Mouse (Mus musculus): ENCODE measurements around the gene Dst. TPM values are rescaled to one million over a fixed set of nuclear protein-coding genes. Genes with fewer than 3 reads are reported as not detected.
A peak's percentile ranks its signal among the peaks of the same experiment; 100 is the strongest.

Dst gene
- total and polyA plus RNA-seq, 2 experiments from 2014 or later: 21.7 to 106 TPM

DNA sequence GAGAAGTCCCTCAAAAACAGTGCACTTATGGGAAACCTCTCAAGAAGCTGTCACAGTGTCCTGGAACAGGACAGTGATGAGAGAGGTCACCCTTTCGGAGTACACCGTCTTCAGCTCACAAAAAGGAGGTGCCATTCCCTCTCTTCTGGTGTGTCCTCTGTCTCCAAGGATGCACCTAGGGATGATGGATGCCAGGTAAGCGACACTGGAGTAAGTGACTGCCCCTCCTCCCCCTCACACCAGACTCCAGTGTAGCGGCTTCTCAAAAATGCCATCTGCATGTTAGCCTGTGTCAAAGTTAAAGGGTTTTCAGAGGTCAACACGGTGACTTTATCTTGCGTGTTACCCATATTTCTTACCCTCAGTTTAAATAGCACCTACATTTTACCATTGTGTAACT is 214.2 kb downstream of the Dst start:
- Histone ChIP-seq H3K4me3 (ENCODE audit: low read depth, low read length) (peak overlapping the region; percentile 49), H3K27ac (ENCODE audit: low read depth) (peak overlapping the region; percentile 92), H3K4me1 (ENCODE audit: control insufficient read depth, insufficient read depth) (peaks cover 43% of the 10 kb centered on the region)

DNA sequence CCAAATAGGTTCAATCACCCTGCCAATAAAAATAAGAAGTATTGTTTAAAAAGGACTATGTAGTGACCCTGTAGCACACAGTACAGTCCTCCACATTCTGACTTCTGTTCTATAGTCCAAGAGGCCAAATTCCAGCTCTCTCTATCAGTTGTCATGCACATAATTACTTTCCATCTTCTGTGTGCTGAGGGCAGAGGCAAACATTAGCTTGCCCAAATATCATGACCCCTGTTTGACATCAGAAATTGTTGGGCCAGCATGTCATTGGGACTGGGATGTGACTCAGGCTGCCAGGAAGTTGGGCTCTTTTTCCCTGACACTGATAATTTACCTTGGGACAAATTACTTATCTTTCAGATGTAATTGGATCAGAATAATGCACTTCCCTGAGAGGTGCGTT is 214.9 kb downstream of the Dst start:
- peaks cover 50% of the 10 kb centered on the region for H3K4me1 ChIP-seq (ENCODE audit: control insufficient read depth, insufficient read depth)
- no peak overlapping the region for H3K9ac ChIP-seq (replicated peaks; ENCODE audit: low read depth, low read length)
- DNase-seq (ENCODE audit: low spot score) (peak; percentile 66), ATAC-seq (ENCODE audit: insufficient read depth, low read depth) (peak; percentile 18)
- H3K27ac ChIP-seq (ENCODE audit: low read depth): peak overlapping the region; percentile 70
- H3K4me3 ChIP-seq (ENCODE audit: low read depth, low read length): no peak overlapping the region; the same call in 1 of the 2 replicates
- WGBS: 20% methylated on average over 1 of the region's 1 CpGs
- no peaks in the 10 kb centered on the region; the same call in 1 of the 2 replicates for H3K36me3 ChIP-seq (replicated peaks; ENCODE audit: control insufficient read depth, insufficient read depth, low read length)
- TF ChIP-seq EP300 (IDR thresholded peaks at IDR 0.05; ENCODE audit: low read depth): no peak
- no peak for TF ChIP-seq CTCF (IDR thresholded peaks at IDR 0.05; ENCODE audit: low read depth)
- H3K9me3 ChIP-seq (replicated peaks; ENCODE audit: control insufficient read depth, low read length): no peaks in the 10 kb centered on the region
- no peaks in the 10 kb centered on the region for H3K27me3 ChIP-seq (ENCODE audit: control insufficient read depth, insufficient read depth, low read length)
- H3K4me2 ChIP-seq (ENCODE audit: low read depth, low read length): peak overlapping the region; percentile 47

More for the DNA sequence above, 214.2 kb downstream of the Dst start:
- Histone ChIP-seq H3K27me3 (ENCODE audit: control insufficient read depth, insufficient read depth, low read length) (no peaks in the 10 kb centered on the region), H3K4me2 (ENCODE audit: low read depth, low read length) (peak overlapping the region; percentile 63), H3K9ac (replicated peaks; ENCODE audit: low read depth, low read length) (no peak overlapping the region), H3K9me3 (replicated peaks; ENCODE audit: control insufficient read depth, low read length) (no peaks in the 10 kb centered on the region), H3K36me3 (replicated peaks; ENCODE audit: control insufficient read depth, insufficient read depth, low read length) (peaks cover 2% of the 10 kb centered on the region; the same call in 1 of the 2 replicates)
- no peak for DNase-seq (ENCODE audit: low spot score)
- no peak for TF ChIP-seq EP300 (IDR thresholded peaks at IDR 0.05; ENCODE audit: low read depth)
- WGBS: 61% methylated on average over 6 of the region's 6 CpGs
- ATAC-seq (ENCODE audit: insufficient read depth, low read depth): no peak

DNA sequence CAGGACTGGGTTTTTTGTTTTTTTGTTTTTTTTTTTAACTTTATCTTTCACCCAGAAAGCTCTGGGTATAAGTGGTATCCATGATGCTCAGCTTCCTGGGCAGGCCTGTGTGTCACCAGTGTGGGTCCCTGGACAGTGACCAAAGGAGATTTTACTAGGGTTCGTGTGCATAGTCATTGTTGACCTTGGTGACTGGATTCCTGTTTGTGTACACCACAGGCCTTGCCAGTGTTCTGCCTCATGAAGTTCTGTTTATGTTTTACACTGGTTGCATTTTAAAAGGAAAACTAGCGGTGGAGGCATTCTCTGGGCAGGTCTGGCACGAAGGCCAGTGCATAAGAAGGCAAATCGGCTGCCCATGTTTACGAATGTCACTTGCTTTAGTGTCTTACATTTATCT is 215.3 kb downstream of the Dst start:
- Histone ChIP-seq H3K27ac (ENCODE audit: low read depth) (peak overlapping the region; percentile 70), H3K9me3 (replicated peaks; ENCODE audit: control insufficient read depth, low read length) (no peaks in the 10 kb centered on the region), H3K9ac (replicated peaks; ENCODE audit: low read depth, low read length) (peak overlapping the region; percentile 38), H3K4me2 (ENCODE audit: low read depth, low read length) (peak overlapping the region; percentile 47), H3K27me3 (ENCODE audit: control insufficient read depth, insufficient read depth, low read length) (no peaks in the 10 kb centered on the region), H3K36me3 (replicated peaks; ENCODE audit: control insufficient read depth, insufficient read depth, low read length) (no peaks in the 10 kb centered on the region; the same call in 1 of the 2 replicates), H3K4me3 (ENCODE audit: low read depth, low read length) (no peak overlapping the region; the same call in 1 of the 2 replicates), H3K4me1 (ENCODE audit: control insufficient read depth, insufficient read depth) (peaks cover 53% of the 10 kb centered on the region)
- DNase-seq (ENCODE audit: low spot score) (no peak), ATAC-seq (ENCODE audit: insufficient read depth, low read depth) (peak; percentile 34; the same call in 1 of the 2 replicates)
- TF ChIP-seq CTCF (IDR thresholded peaks at IDR 0.05; ENCODE audit: low read depth): no peak
- no peak for TF ChIP-seq EP300 (IDR thresholded peaks at IDR 0.05; ENCODE audit: low read depth)
- 60% methylated on average over 5 of the region's 5 CpGs for WGBS

DNA sequence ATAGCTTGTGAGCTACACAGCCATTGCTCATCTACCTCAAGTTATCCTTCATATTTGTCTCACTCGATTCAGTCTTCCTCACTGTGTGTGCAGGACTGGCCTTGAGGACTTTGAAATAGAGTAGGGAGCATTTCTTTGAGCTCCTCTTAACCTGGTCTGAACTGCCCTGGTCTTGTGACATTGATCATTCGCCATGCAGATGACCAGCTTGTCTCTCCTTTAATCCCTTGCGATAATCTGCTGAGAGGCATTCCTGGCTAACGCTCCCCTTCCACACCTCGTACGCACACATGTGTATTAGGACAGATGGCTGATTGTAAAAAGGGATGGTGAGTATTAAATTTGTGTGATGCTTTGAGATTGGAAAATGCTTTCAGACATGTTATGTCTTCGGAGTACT is 216.4 kb downstream of the Dst start:
- Histone ChIP-seq H3K4me1 (ENCODE audit: control insufficient read depth, insufficient read depth) (peaks cover 62% of the 10 kb centered on the region), H3K4me2 (ENCODE audit: low read depth, low read length) (peak overlapping the region; percentile 47; the same call in 1 of the 2 replicates)
- 82% methylated on average over 7 of the region's 7 CpGs for WGBS

DNA sequence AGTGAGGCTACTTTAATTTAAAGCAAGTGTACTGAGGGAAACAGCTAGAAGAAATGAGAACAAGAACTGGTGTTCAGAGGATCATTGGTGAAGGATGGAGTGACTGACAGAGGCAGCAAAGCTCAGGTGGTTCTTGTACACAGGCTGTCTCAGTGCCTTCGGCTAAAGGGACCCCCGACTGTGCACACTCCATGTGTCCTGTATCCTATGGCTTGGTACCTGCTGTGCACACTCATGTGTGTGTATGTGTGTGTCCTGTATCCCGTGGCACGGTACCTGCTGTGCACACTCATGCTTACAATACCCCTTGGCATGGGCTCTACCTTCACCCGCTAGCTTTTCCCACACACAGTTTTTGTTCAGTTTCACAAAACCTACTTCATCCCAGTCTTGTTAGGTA is 217.1 kb downstream of the Dst start:
- Histone ChIP-seq H3K9ac (replicated peaks; ENCODE audit: low read depth, low read length) (no peak overlapping the region), H3K4me1 (ENCODE audit: control insufficient read depth, insufficient read depth) (peaks cover 65% of the 10 kb centered on the region), H3K9me3 (replicated peaks; ENCODE audit: control insufficient read depth, low read length) (no peaks in the 10 kb centered on the region)

More for the DNA sequence above, 216.4 kb downstream of the Dst start:
- H3K9me3 ChIP-seq (replicated peaks; ENCODE audit: control insufficient read depth, low read length): no peaks in the 10 kb centered on the region
- TF ChIP-seq EP300 (IDR thresholded peaks at IDR 0.05; ENCODE audit: low read depth): no peak
- TF ChIP-seq CTCF (IDR thresholded peaks at IDR 0.05; ENCODE audit: low read depth): no peak
- DNase-seq (ENCODE audit: low spot score) (no peak), ATAC-seq (ENCODE audit: insufficient read depth, low read depth) (no peak)
- no peak overlapping the region for H3K9ac ChIP-seq (replicated peaks; ENCODE audit: low read depth, low read length)
- H3K27ac ChIP-seq (ENCODE audit: low read depth): no peak overlapping the region
- no peaks in the 10 kb centered on the region for H3K27me3 ChIP-seq (ENCODE audit: control insufficient read depth, insufficient read depth, low read length)
- H3K4me3 ChIP-seq (ENCODE audit: low read depth, low read length): no peak overlapping the region
- no peaks in the 10 kb centered on the region for H3K36me3 ChIP-seq (replicated peaks; ENCODE audit: control insufficient read depth, insufficient read depth, low read length)

More for the DNA sequence above, 217.1 kb downstream of the Dst start:
- 0 out of 2 replicates have a peak overlapping the region, but pooled peaks have one; percentile 26 for H3K4me2 ChIP-seq (ENCODE audit: low read depth, low read length)
- no peaks in the 10 kb centered on the region for H3K27me3 ChIP-seq (ENCODE audit: control insufficient read depth, insufficient read depth, low read length)
- no peak overlapping the region for H3K4me3 ChIP-seq (ENCODE audit: low read depth, low read length)
- no peak for DNase-seq (ENCODE audit: low spot score)
- H3K27ac ChIP-seq (ENCODE audit: low read depth): peak overlapping the region; percentile 47; the same call in 1 of the 2 replicates
- TF ChIP-seq CTCF (IDR thresholded peaks at IDR 0.05; ENCODE audit: low read depth) (no peak), EP300 (IDR thresholded peaks at IDR 0.05; ENCODE audit: low read depth) (no peak)
- 93% methylated on average over 5 of the region's 5 CpGs for WGBS
- ATAC-seq (ENCODE audit: insufficient read depth, low read depth): no peak
- H3K36me3 ChIP-seq (replicated peaks; ENCODE audit: control insufficient read depth, insufficient read depth, low read length): no peaks in the 10 kb centered on the region

Measured in heart, postnatal 0 days (tissue).